ENCODE assay signal across 25 mouse cellular contexts in the genomic region with DNA sequence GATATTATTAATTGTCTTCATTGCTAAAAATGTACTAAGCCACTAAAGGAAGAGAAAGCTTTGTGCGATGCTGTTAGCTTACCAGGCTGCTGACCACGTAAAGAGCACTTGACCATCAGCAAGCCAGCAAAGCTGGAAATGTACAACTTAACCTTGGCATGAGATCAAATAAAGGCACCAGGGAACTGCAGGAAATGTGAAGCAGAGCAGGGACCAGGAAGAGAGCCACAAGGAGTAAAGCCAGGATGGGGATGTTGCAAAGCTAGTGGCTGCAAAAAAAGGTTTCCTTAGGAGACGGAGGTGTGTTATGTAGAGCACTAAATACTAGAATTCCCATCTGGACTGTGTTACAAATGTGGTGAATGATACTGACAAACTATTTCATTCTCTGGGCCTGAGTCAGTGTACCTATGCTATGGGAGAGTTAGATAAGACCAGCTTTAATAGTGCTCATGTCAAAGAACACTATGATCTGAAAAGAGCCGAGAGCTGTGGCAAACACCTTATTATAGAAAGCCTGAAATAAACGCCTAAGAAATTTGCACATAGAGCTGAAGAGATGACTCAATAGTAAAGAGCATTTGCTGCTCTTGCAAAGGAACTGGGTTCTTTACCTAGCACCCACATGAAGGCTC.
DNase-seq lines count a peak whose midpoint lies in the region; ATAC-seq and TF ChIP-seq lines count a peak whose summit lies in the region.
"Had no signal": no experiment of that assay in that cellular context is flagged by ENCODE, and none has a peak within 500 bp of the region (broad histone marks: within the 10 kb centered on the region; RNA-seq: fewer than 3 reads in every experiment).

No protein-coding gene starts in this region.

- DNase-seq in adrenal gland, postnatal 36 days: peak; percentile 8 to 23
- no peak for DNase-seq in adrenal gland, postnatal 25 days
- no peak for DNase-seq in heart, postnatal 10 days
- no peak for DNase-seq in left cerebral cortex, adult 2 months (ENCODE audit: extremely low spot score in 1 of 2, low spot score in 2 of 2)
- no peak for DNase-seq in left cerebral cortex, adult 8-10 months (ENCODE audit: low spot score in 2 of 2)
- peak; percentile 55 for DNase-seq in telencephalon, adult 2 months (ENCODE audit: low read depth, low spot score)
- DNase-seq: cerebellum, adult 18-20 months; cerebellum, postnatal 14 days; gastrocnemius, postnatal 10 days; heart, postnatal 36 days; kidney, adult 18-20 months; kidney, postnatal 10 days; liver, postnatal 0 days; thymus, postnatal 25 days had no signal

- H3K36me3 ChIP-seq in heart, embryonic 14.5 days (ENCODE audit: control insufficient read depth, insufficient read depth, low read length): no peaks in the 10 kb centered on the region
- H3K36me3 ChIP-seq: forebrain, embryonic 10.5 days; midbrain, embryonic 15.5 days; neural tube, embryonic 12.5 days had no signal

- intact Hi-C loops in heart, postnatal 10 days (cut with DNase I): no loop called here
- intact Hi-C loops in left cerebral cortex, adult 2 months (cut with DNase I): loop anchor here (5.0 kb wide), 1 partner anchor 252 kb away; no protein-coding TSS in a partner anchor

- H3K9me3 ChIP-seq in heart, embryonic 14.5 days (ENCODE audit: control insufficient read depth, low read length): no peaks in the 10 kb centered on the region
- H3K9me3 ChIP-seq: forebrain, embryonic 10.5 days; midbrain, embryonic 15.5 days; neural tube, embryonic 12.5 days had no signal

- WGBS in heart, embryonic 14.5 days: 31% methylated on average over 5 of the region's 5 CpGs

- H3K27ac ChIP-seq in heart, embryonic 14.5 days (replicated peaks in 1 of 2; ENCODE audit: control insufficient read depth in 1 of 2, insufficient read depth in 1 of 2, low read depth in 2 of 2, low read length in 2 of 2): peak overlapping the region in 1 of 2 experiments; percentile 55; a peak in 3 of 4 replicates
- peak overlapping the region; percentile 25; the same call in 1 of the 2 replicates for H3K27ac ChIP-seq in left cerebral cortex, adult 2 months
- H3K27ac ChIP-seq: forebrain, embryonic 10.5 days; hindbrain, embryonic 14.5 days; layer of hippocampus, adult 2 months; macrophage; midbrain, embryonic 15.5 days; neural tube, embryonic 12.5 days had no signal

- no peak overlapping the region for H3K4me3 ChIP-seq in heart, embryonic 14.5 days (ENCODE audit: control insufficient read depth in 1 of 2, insufficient read depth in 1 of 2, low read depth in 1 of 2, low read length in 2 of 2)
- H3K4me3 ChIP-seq in left cerebral cortex, adult 2 months: no peak overlapping the region
- H3K4me3 ChIP-seq: forebrain, embryonic 10.5 days; layer of hippocampus, adult 2 months; midbrain, embryonic 15.5 days; neural tube, embryonic 12.5 days had no signal

- H3K4me1 ChIP-seq in heart, embryonic 14.5 days (ENCODE audit: control insufficient read depth in 2 of 2, insufficient read depth in 2 of 2, low read length in 2 of 2): peaks cover 7 to 14% of the 10 kb centered on the region in 2 experiments; a peak in 3 of 4 replicates
- H3K4me1 ChIP-seq: forebrain, embryonic 10.5 days; midbrain, embryonic 15.5 days; neural tube, embryonic 12.5 days had no signal

- TF ChIP-seq CTCF in left cerebral cortex, adult 2 months (IDR thresholded peaks at IDR 0.05): no peak

- no peaks in the 10 kb centered on the region for H3K27me3 ChIP-seq in heart, embryonic 14.5 days (ENCODE audit: control insufficient read depth, insufficient read depth, low read length)
- H3K27me3 ChIP-seq: midbrain, embryonic 15.5 days; neural tube, embryonic 12.5 days; Patski had no signal

- no peak overlapping the region for H3K9ac ChIP-seq in heart, embryonic 14.5 days (ENCODE audit: low read length)
- H3K9ac ChIP-seq: hindbrain, embryonic 14.5 days; liver, postnatal 0 days; midbrain, embryonic 15.5 days; neural tube, embryonic 12.5 days had no signal

- no peak overlapping the region for H3K4me2 ChIP-seq in heart, embryonic 14.5 days (ENCODE audit: low read length)
- H3K4me2 ChIP-seq: hindbrain, embryonic 14.5 days; liver, embryonic 11.5 days; midbrain, embryonic 15.5 days; neural tube, embryonic 12.5 days had no signal

- 0 out of 2 replicates have a peak, but pooled peaks have one; percentile 26 for ATAC-seq in heart, embryonic 14.5 days (ENCODE audit: insufficient number of reproducible peaks, insufficient read depth, low FRiP score, low read depth)
- ATAC-seq: inflammation-experienced regulatory T-cells, adult 6 months; liver, postnatal 0 days; lung, postnatal 0 days; midbrain, embryonic 15.5 days; Patski had no signal

Comparison
In these comparisons a context has a peak if more than half of its experiments do, and no peak if none do; other contexts are left out.
1. DNase-seq: peak in adrenal gland, postnatal 36 days (2 of 2) and telencephalon, adult 2 months (single experiment); none in adrenal gland, postnatal 25 days (single experiment), heart, postnatal 10 days (0 of 2), left cerebral cortex, adult 2 months (0 of 2) and left cerebral cortex, adult 8-10 months (0 of 2).